20 mouse cellular contexts compared by ENCODE assay signal in the genomic region with DNA sequence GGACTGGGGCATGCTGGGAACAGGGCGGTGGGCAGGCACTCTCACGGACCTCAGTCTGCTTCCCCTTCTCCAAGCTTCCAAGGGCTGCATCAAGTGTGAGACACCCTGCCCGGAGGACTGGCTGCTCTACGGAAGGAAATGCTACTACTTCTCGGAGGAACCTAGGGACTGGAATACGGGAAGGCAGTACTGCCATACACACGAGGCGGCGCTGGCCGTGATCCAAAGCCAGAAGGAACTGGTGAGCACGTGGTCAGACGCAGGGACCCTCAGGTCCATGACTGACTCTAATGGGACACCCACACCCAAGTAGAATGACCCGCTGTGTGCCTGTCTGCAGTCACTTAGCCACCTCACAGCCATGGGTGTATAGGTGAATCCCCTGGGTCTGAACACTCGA. TPM values are rescaled to one million over a fixed set of nuclear protein-coding genes. Genes with fewer than 3 reads are reported as not detected.
DNase-seq lines count a peak whose midpoint lies in the region; ATAC-seq and TF ChIP-seq lines count a peak whose summit lies in the region.
"Had no signal": no experiment of that assay in that cellular context is flagged by ENCODE, and none has a peak within 500 bp of the region (broad histone marks: within the 10 kb centered on the region; RNA-seq: fewer than 3 reads in every experiment).

No protein-coding gene starts in this region.

- peaks cover 11% of the 10 kb centered on the region for H3K4me1 ChIP-seq in heart, embryonic 13.5 days
- no peaks in the 10 kb centered on the region for H3K4me1 ChIP-seq in heart, adult 2 months (ENCODE audit: control insufficient read depth, insufficient read depth, low read length)
- peaks cover 6% of the 10 kb centered on the region for H3K4me1 ChIP-seq in liver, embryonic 11.5 days (replicated peaks; ENCODE audit: control insufficient read depth, insufficient read depth, low read length)
- 0 out of 2 replicates have a peak, but pooled peaks cover 3% of the 10 kb centered on the region for H3K4me1 ChIP-seq in liver, postnatal 0 days (ENCODE audit: insufficient read depth)
- H3K4me1 ChIP-seq in hindbrain, embryonic 11.5 days (replicated peaks; ENCODE audit: control insufficient read depth, insufficient read depth, low read length) = no peaks in the 10 kb centered on the region
- H3K4me1 ChIP-seq: forebrain, embryonic 13.5 days; hindbrain, embryonic 13.5 days; limb, embryonic 13.5 days; midbrain, embryonic 10.5 days; neural tube, embryonic 15.5 days had no signal

- H3K4me3 ChIP-seq in heart, embryonic 13.5 days = peak overlapping the region; percentile 16; the same call in 1 of the 2 replicates
- no peak overlapping the region for H3K4me3 ChIP-seq in heart, adult 2 months
- no peak overlapping the region for H3K4me3 ChIP-seq in liver, embryonic 11.5 days (ENCODE audit: low read depth, low read length)
- H3K4me3 ChIP-seq in liver, postnatal 0 days (ENCODE audit: low read depth, low read length) = no peak overlapping the region
- no peak overlapping the region for H3K4me3 ChIP-seq in hindbrain, embryonic 11.5 days (ENCODE audit: low read depth, low read length)
- H3K4me3 ChIP-seq: forebrain, embryonic 13.5 days; hindbrain, embryonic 13.5 days; limb, embryonic 13.5 days; midbrain, embryonic 10.5 days; neural tube, embryonic 15.5 days had no signal

- WGBS in heart, embryonic 13.5 days = 61% methylated on average over 14 of the region's 14 CpGs
- 58% methylated on average over 14 of the region's 14 CpGs for WGBS in heart, adult 2 months
- 65% methylated on average over 14 of the region's 14 CpGs for WGBS in liver, embryonic 11.5 days
- 68% methylated on average over 14 of the region's 14 CpGs for WGBS in liver, postnatal 0 days (ENCODE audit: insufficient replicate concordance)
- 81% methylated on average over 14 of the region's 14 CpGs for WGBS in hindbrain, embryonic 11.5 days

- TF ChIP-seq CTCF in heart, adult 2 months (IDR thresholded peaks at IDR 0.05) = no peak
- no peak for TF ChIP-seq CTCF in liver, postnatal 0 days (IDR thresholded peaks at IDR 0.05; ENCODE audit: low read depth)

- H3K9me3 ChIP-seq in heart, embryonic 13.5 days = no peaks in the 10 kb centered on the region
- no peaks in the 10 kb centered on the region for H3K9me3 ChIP-seq in liver, embryonic 11.5 days (ENCODE audit: control insufficient read depth, low read length)
- no peaks in the 10 kb centered on the region for H3K9me3 ChIP-seq in liver, postnatal 0 days (ENCODE audit: low read length)
- no peaks in the 10 kb centered on the region for H3K9me3 ChIP-seq in hindbrain, embryonic 11.5 days (ENCODE audit: control insufficient read depth, low read length)
- H3K9me3 ChIP-seq: forebrain, embryonic 13.5 days; hindbrain, embryonic 13.5 days; limb, embryonic 13.5 days; midbrain, embryonic 10.5 days; neural tube, embryonic 15.5 days had no signal

- no peak for TF ChIP-seq POLR2A in heart, adult 2 months (IDR thresholded peaks at IDR 0.05; ENCODE audit: insufficient read depth, low read depth, low read length)

- no peak overlapping the region; the same call in 1 of the 2 replicates for H3K9ac ChIP-seq in heart, embryonic 13.5 days
- no peak overlapping the region for H3K9ac ChIP-seq in heart, adult 2 months (ENCODE audit: low read depth, low read length)
- H3K9ac ChIP-seq in liver, embryonic 11.5 days (ENCODE audit: low read depth, low read length) = no peak overlapping the region
- no peak overlapping the region for H3K9ac ChIP-seq in liver, postnatal 0 days (replicated peaks)
- no peak overlapping the region for H3K9ac ChIP-seq in hindbrain, embryonic 11.5 days (ENCODE audit: low read depth, low read length)
- H3K9ac ChIP-seq: forebrain, embryonic 13.5 days; hindbrain, embryonic 13.5 days; limb, embryonic 13.5 days; lung, embryonic 14.5 days; neural tube, embryonic 15.5 days had no signal

- no peaks in the 10 kb centered on the region for H3K79me2 ChIP-seq in heart, adult 2 months (replicated peaks; ENCODE audit: control insufficient read depth, insufficient read depth, low read length)

- H3K27me3 ChIP-seq in heart, embryonic 13.5 days (replicated peaks) = peaks cover 14% of the 10 kb centered on the region
- no peaks in the 10 kb centered on the region for H3K27me3 ChIP-seq in heart, adult 2 months (ENCODE audit: control insufficient read depth, insufficient read depth, low read length)
- H3K27me3 ChIP-seq in liver, embryonic 11.5 days (replicated peaks; ENCODE audit: control insufficient read depth, insufficient read depth, low read length) = no peaks in the 10 kb centered on the region; the same call in 1 of the 2 replicates
- no peaks in the 10 kb centered on the region for H3K27me3 ChIP-seq in liver, postnatal 0 days (ENCODE audit: insufficient read depth, low read length)
- H3K27me3 ChIP-seq in hindbrain, embryonic 11.5 days (ENCODE audit: control insufficient read depth, insufficient read depth, low read length) = no peaks in the 10 kb centered on the region
- H3K27me3 ChIP-seq: forebrain, embryonic 13.5 days; hindbrain, embryonic 13.5 days; limb, embryonic 13.5 days; neural tube, embryonic 15.5 days had no signal

- peak overlapping the region; percentile 57 for H3K4me2 ChIP-seq in heart, embryonic 13.5 days
- H3K4me2 ChIP-seq in liver, embryonic 11.5 days = peak overlapping the region; percentile 37
- H3K4me2 ChIP-seq in liver, postnatal 0 days (ENCODE audit: low read depth, low read length) = no peak overlapping the region
- no peak overlapping the region for H3K4me2 ChIP-seq in hindbrain, embryonic 11.5 days (replicated peaks; ENCODE audit: low read depth, low read length)
- H3K4me2 ChIP-seq: forebrain, embryonic 13.5 days; hindbrain, embryonic 13.5 days; limb, embryonic 13.5 days; lung, embryonic 14.5 days; neural tube, embryonic 15.5 days had no signal

- TF ChIP-seq EP300 in heart, adult 2 months (IDR thresholded peaks at IDR 0.05; ENCODE audit: insufficient read depth, low read depth, low read length) = no peak
- TF ChIP-seq EP300 in liver, postnatal 0 days (IDR thresholded peaks at IDR 0.05; ENCODE audit: low read depth) = no peak

- H3K27ac ChIP-seq in heart, embryonic 13.5 days (replicated peaks) = no peak overlapping the region
- H3K27ac ChIP-seq in heart, adult 2 months = no peak overlapping the region
- no peak overlapping the region for H3K27ac ChIP-seq in liver, embryonic 11.5 days (ENCODE audit: low read depth, low read length)
- H3K27ac ChIP-seq in liver, postnatal 0 days (ENCODE audit: low read depth) = no peak overlapping the region
- H3K27ac ChIP-seq in hindbrain, embryonic 11.5 days (ENCODE audit: low read depth, low read length) = no peak overlapping the region
- H3K27ac ChIP-seq: forebrain, embryonic 13.5 days; hindbrain, embryonic 13.5 days; kidney, postnatal 0 days; limb, embryonic 13.5 days; midbrain, embryonic 10.5 days; neural tube, embryonic 15.5 days had no signal

- no peaks in the 10 kb centered on the region for H3K36me3 ChIP-seq in heart, embryonic 13.5 days
- H3K36me3 ChIP-seq in heart, adult 2 months (ENCODE audit: control insufficient read depth, insufficient read depth, low read length) = no peaks in the 10 kb centered on the region
- H3K36me3 ChIP-seq in liver, embryonic 11.5 days (ENCODE audit: control insufficient read depth, insufficient read depth, low read length) = no peaks in the 10 kb centered on the region
- H3K36me3 ChIP-seq in liver, postnatal 0 days (replicated peaks; ENCODE audit: insufficient read depth, low read length) = no peaks in the 10 kb centered on the region
- H3K36me3 ChIP-seq in hindbrain, embryonic 11.5 days (ENCODE audit: control insufficient read depth, insufficient read depth, low read length) = no peaks in the 10 kb centered on the region
- H3K36me3 ChIP-seq: limb, embryonic 13.5 days; midbrain, embryonic 10.5 days had no signal

- no peak for ATAC-seq in heart, embryonic 13.5 days (ENCODE audit: extremely low read depth, insufficient number of reproducible peaks, low FRiP score, low TSS enrichment)
- no peak for ATAC-seq in liver, embryonic 11.5 days (replicated peaks; ENCODE audit: low FRiP score)
- no peak for ATAC-seq in liver, postnatal 0 days
- 0 out of 2 replicates have a peak, but pooled peaks have one; percentile 18 for ATAC-seq in common myeloid progenitor, adult 5-6 weeks (replicated peaks; ENCODE audit: low read depth, poor library complexity, severe bottlenecking)
- no peak for ATAC-seq in hindbrain, embryonic 11.5 days (ENCODE audit: low FRiP score)
- ATAC-seq: forebrain, embryonic 13.5 days had no signal

- intact Hi-C loops in heart, adult 2 months (cut with DNase I) = no loop called here
- intact Hi-C loops in left cerebral cortex, postnatal 14 days (cut with DNase I) = no loop called here

- DNase-seq in heart, adult 2 months = no peak
- no peak for DNase-seq in liver, embryonic 11.5 days (ENCODE audit: low spot score)
- DNase-seq in liver, postnatal 0 days = no peak
- no peak for DNase-seq in left cerebral cortex, postnatal 14 days (ENCODE audit: low spot score in 2 of 2)
- DNase-seq in hindbrain, embryonic 11.5 days (ENCODE audit: low spot score) = no peak
- DNase-seq: adrenal gland, adult 2 months; cerebellum, postnatal 14 days; gastrocnemius, postnatal 14 days; lung, embryonic 14.5 days; lung, postnatal 4 days; right cerebral cortex, postnatal 25 days; thymus, postnatal 4 days had no signal

RNA-seq across cellular contexts. Expression of gene Clec2l, which starts 13.9 kb away (rescaled TPM):
- polyA plus RNA-seq in heart, embryonic 13.5 days (2015; fragmentation: Nextera tagmentation; extraction: Ambion mirVana) = 0.86 and 0.87 TPM in 2 replicates
- total RNA-seq in heart, adult 2 months (2021) = under 1 TPM; 0.52 to 0.84 TPM
- polyA plus RNA-seq in heart, adult 2 months (2012; rRNA removed) = 5.9 and 6.7 TPM in 2 replicates
- 0.29 and 0.43 TPM in 2 replicates for polyA plus RNA-seq in liver, embryonic 11.5 days (2014; fragmentation: Nextera tagmentation; extraction: Ambion mirVana)
- not detected in 2 replicates for polyA plus RNA-seq in liver, postnatal 0 days (2015; fragmentation: Nextera tagmentation; extraction: Ambion mirVana)
- total RNA-seq in common myeloid progenitor, adult 5-6 weeks (2017) = not detected in 2 replicates
- 100 to 1,000 TPM; 118 to 129 TPM for total RNA-seq in left cerebral cortex, postnatal 14 days (2021)
- 1.7 and 2.2 TPM in 2 replicates for polyA plus RNA-seq in hindbrain, embryonic 11.5 days (2014; fragmentation: Nextera tagmentation; extraction: Ambion mirVana)

RNA-seq across cellular contexts. Expression of gene Klrg2, which starts 39.7 kb away (rescaled TPM):
- polyA plus RNA-seq in heart, embryonic 13.5 days (2015; fragmentation: Nextera tagmentation; extraction: Ambion mirVana) = 0.07 and 0.08 TPM in 2 replicates
- total RNA-seq in heart, adult 2 months (2021) = under 1 TPM; 0.21 to 0.43 TPM
- 0.23 and 0.33 TPM in 2 replicates for polyA plus RNA-seq in heart, adult 2 months (2012; rRNA removed)
- polyA plus RNA-seq in liver, embryonic 11.5 days (2014; fragmentation: Nextera tagmentation; extraction: Ambion mirVana) = 0.05 and 0.12 TPM in 2 replicates
- polyA plus RNA-seq in liver, postnatal 0 days (2015; fragmentation: Nextera tagmentation; extraction: Ambion mirVana) = not detected in 2 replicates
- total RNA-seq in common myeloid progenitor, adult 5-6 weeks (2017) = not detected in 2 replicates
- under 1 TPM; 0.38 to 0.44 TPM for total RNA-seq in left cerebral cortex, postnatal 14 days (2021)
- polyA plus RNA-seq in hindbrain, embryonic 11.5 days (2014; fragmentation: Nextera tagmentation; extraction: Ambion mirVana) = 0.08 and 0.14 TPM in 2 replicates
- polyA plus RNA-seq: midbrain, embryonic 10.5 days had no signal

Comparison
In these comparisons a context has a peak if more than half of its experiments do, and no peak if none do; other contexts are left out.
1. H3K4me2 ChIP-seq: peak in heart, embryonic 13.5 days (single experiment) and liver, embryonic 11.5 days (single experiment); none in liver, postnatal 0 days (single experiment) and hindbrain, embryonic 11.5 days (single experiment).